Mouse (Mus musculus) mouse embryonic stem cell (cell line): Measurements from ENCODE around the gene Rinl.

ENCODE experiments used
- in situ Hi-C, 2 experiments: fragments of 300-500 bp; cut with MboI; formaldehyde crosslinking; loops; 1 replicate in 1 of 2; 3 replicates in 1 of 2; pipeline ENCODE4 v1.14.3; 2019 to 2020; ENCODE audit warnings: low sequenced_read_pairs in 2 of 2, low pct_unique_long_range_greater_than_20kb in 1 of 2, mixed read lengths in 1 of 2; ENCODE audit not compliant: unreplicated experiment in 1 of 2

Gene Rinl

GRCm38 (mm10) chr7:28817957-28818356 is 29.2 kb downstream of the Rinl start:
- in situ Hi-C loops: no loop called here

GRCm38 (mm10) chr7:28818436-28818835 is 29.7 kb downstream of the Rinl start:
- in situ Hi-C loops: no loop called here

- in situ Hi-C loops: no loop called here
Observed at GRCm38 (mm10) chr7:28818861-28819452, 30.2 kb downstream of the Rinl start.

- in situ Hi-C loops: no loop called here
Observed at GRCm38 (mm10) chr7:28819571-28819970, 30.8 kb downstream of the Rinl start.

- in situ Hi-C loops: no loop called here
Observed at GRCm38 (mm10) chr7:28820358-28821260, 31.8 kb downstream of the Rinl start.

- in situ Hi-C loops: no loop called here
Observed at GRCm38 (mm10) chr7:28821261-28821831, 32.6 kb downstream of the Rinl start.

- in situ Hi-C loops: no loop called here
Observed at GRCm38 (mm10) chr7:28822556-28822955, 33.8 kb downstream of the Rinl start.

GRCm38 (mm10) chr7:28822993-28823903 is 34.5 kb downstream of the Rinl start:
- in situ Hi-C loops: no loop called here

- in situ Hi-C loops: no loop called here
Observed at GRCm38 (mm10) chr7:28823932-28824331, 35.2 kb downstream of the Rinl start.

- in situ Hi-C loops: no loop called here
Observed at GRCm38 (mm10) chr7:28824941-28825685, 36.3 kb downstream of the Rinl start, which contains the start of gene Ech1. Gene Ech1 (plus strand): TSS chr7:28825217.

- in situ Hi-C loops: no loop called here
Observed at GRCm38 (mm10) chr7:28825686-28826401, 37.1 kb downstream of the Rinl start.

- in situ Hi-C loops: no loop called here
Observed at GRCm38 (mm10) chr7:28826402-28826772, 37.6 kb downstream of the Rinl start.

- in situ Hi-C loops: no loop called here
Observed at GRCm38 (mm10) chr7:28827338-28827737, 38.6 kb downstream of the Rinl start.

- in situ Hi-C loops: no loop called here
Observed at GRCm38 (mm10) chr7:28829821-28830220, 41.1 kb downstream of the Rinl start.

GRCm38 (mm10) chr7:28830981-28831380 is 42.2 kb downstream of the Rinl start:
- in situ Hi-C loops: no loop called here

- in situ Hi-C loops: no loop called here
Observed at GRCm38 (mm10) chr7:28831411-28832125, 42.8 kb downstream of the Rinl start.

GRCm38 (mm10) chr7:28832137-28832536 is 43.4 kb downstream of the Rinl start:
- in situ Hi-C loops: no loop called here
